8 mouse cellular contexts compared by ENCODE assay signal in genomic region chr2:179842610-179843389, GRCm38 (mm10).
DNase-seq lines count a peak whose midpoint lies in the region; ATAC-seq lines count a peak whose summit lies in the region.

No protein-coding gene starts in this region.

- H3K4me3 ChIP-seq in limb, embryonic 15.5 days = no peak overlapping the region
- no peak overlapping the region for H3K4me3 ChIP-seq in stomach, embryonic 16.5 days (replicated peaks; ENCODE audit: low read length)

- H3K4me1 ChIP-seq in limb, embryonic 15.5 days = peaks cover 23% of the 10 kb centered on the region
- peaks cover 10% of the 10 kb centered on the region; the same call in 1 of the 2 replicates for H3K4me1 ChIP-seq in stomach, embryonic 16.5 days (ENCODE audit: control insufficient read depth, insufficient read depth, low read length)

- H3K9me3 ChIP-seq in limb, embryonic 15.5 days = no peaks in the 10 kb centered on the region
- no peaks in the 10 kb centered on the region for H3K9me3 ChIP-seq in stomach, embryonic 16.5 days (replicated peaks; ENCODE audit: control insufficient read depth, low read length)

- 68% methylated on average over 12 of the region's 12 CpGs for WGBS in limb, embryonic 15.5 days
- 64% methylated on average over 12 of the region's 12 CpGs for WGBS in stomach, embryonic 16.5 days

- H3K27ac ChIP-seq in limb, embryonic 15.5 days = no peak overlapping the region
- H3K27ac ChIP-seq in stomach, embryonic 16.5 days (ENCODE audit: low read length) = peak overlapping the region; percentile 86

- no peaks in the 10 kb centered on the region for H3K27me3 ChIP-seq in limb, embryonic 15.5 days
- H3K27me3 ChIP-seq in stomach, embryonic 16.5 days (ENCODE audit: control insufficient read depth, insufficient read depth, low read length) = no peaks in the 10 kb centered on the region

- DNase-seq in adrenal gland, postnatal 14 days = peak; percentile 50
- no peak for DNase-seq in adrenal gland, adult 8-10 months
- DNase-seq in right cerebral cortex, postnatal 4 days = peak; percentile 42
- no peak for DNase-seq in right cerebral cortex, postnatal 14 days
- no peak for DNase-seq in left cerebral cortex, adult 8-10 months (ENCODE audit: low spot score in 2 of 2)
- DNase-seq in spleen, postnatal 10 days (ENCODE audit: low spot score in 2 of 2) = no peak

- peak; percentile 32; the same call in 1 of the 2 replicates for ATAC-seq in limb, embryonic 15.5 days (ENCODE audit: insufficient number of reproducible peaks, low FRiP score, low TSS enrichment, low read depth)
- ATAC-seq in stomach, embryonic 16.5 days (ENCODE audit: insufficient read depth, low FRiP score) = peak; percentile 90

- no peak overlapping the region for H3K4me2 ChIP-seq in limb, embryonic 15.5 days
- peak overlapping the region; percentile 9; the same call in 1 of the 2 replicates for H3K4me2 ChIP-seq in stomach, embryonic 16.5 days (ENCODE audit: low read depth, low read length)

- H3K36me3 ChIP-seq in limb, embryonic 15.5 days = no peaks in the 10 kb centered on the region
- H3K36me3 ChIP-seq in stomach, embryonic 16.5 days (ENCODE audit: control insufficient read depth, insufficient read depth, low read length) = no peaks in the 10 kb centered on the region

- H3K9ac ChIP-seq in limb, embryonic 15.5 days = no peak overlapping the region
- no peak overlapping the region for H3K9ac ChIP-seq in stomach, embryonic 16.5 days (ENCODE audit: low read length)

Comparison
In these comparisons a context has a peak if more than half of its experiments do, and no peak if none do; other contexts are left out.
1. DNase-seq: peak in adrenal gland, postnatal 14 days (single experiment) and right cerebral cortex, postnatal 4 days (single experiment); none in adrenal gland, adult 8-10 months (single experiment), right cerebral cortex, postnatal 14 days (single experiment), left cerebral cortex, adult 8-10 months (0 of 2) and spleen, postnatal 10 days (0 of 2).